Mouse (Mus musculus): ENCODE data around the gene Adra1b. TPM values are rescaled to one million over a fixed set of nuclear protein-coding genes. Genes with fewer than 3 reads are reported as not detected.

Adra1b gene
- polyA plus RNA-seq, 1 experiment = 2.2 TPM

DNA sequence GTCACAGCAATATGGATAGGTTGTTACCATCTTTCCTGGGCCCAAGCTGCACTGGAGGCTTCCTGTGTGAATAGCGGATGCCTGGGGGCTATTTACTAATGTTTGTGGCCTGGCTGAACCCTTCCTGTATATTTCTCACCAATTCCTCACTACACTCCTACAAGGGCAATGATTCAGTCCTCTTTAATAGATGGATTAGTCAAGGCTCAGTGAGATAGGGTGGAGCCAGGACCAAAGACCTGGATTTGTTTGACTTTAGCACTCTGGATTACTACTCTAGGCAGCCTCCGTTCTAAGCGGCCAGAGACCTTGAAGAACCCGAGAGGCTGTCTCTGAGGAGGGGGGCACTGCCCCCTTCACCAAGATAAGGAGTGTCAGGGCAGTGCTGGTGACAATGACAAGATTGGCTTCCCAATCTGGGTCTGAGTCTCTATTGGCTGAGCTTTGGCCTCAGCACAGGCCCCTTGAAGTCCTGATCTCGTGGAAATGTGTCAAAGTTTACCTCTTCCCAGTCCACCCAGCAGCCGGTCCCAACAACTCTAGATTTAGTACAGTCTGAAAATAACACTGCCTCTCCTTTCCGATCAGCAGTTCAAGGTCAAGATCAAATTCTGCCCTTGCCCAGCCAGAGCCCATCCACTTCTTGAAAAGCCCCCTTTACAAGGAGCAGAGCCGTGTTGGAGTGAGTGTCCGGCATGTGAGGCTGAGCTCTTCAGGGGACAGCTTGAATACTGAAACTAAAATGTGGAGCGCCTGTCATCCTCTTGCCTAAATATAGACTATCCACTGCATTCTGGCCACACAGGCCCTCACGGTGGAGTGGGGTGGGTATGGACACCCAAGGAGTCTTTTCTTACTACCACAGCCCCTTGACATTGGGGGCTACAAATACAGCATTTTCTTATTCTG is 80.2 kb downstream of the Adra1b start:
- DNase-seq (ENCODE audit: low read depth) = no peak

DNA sequence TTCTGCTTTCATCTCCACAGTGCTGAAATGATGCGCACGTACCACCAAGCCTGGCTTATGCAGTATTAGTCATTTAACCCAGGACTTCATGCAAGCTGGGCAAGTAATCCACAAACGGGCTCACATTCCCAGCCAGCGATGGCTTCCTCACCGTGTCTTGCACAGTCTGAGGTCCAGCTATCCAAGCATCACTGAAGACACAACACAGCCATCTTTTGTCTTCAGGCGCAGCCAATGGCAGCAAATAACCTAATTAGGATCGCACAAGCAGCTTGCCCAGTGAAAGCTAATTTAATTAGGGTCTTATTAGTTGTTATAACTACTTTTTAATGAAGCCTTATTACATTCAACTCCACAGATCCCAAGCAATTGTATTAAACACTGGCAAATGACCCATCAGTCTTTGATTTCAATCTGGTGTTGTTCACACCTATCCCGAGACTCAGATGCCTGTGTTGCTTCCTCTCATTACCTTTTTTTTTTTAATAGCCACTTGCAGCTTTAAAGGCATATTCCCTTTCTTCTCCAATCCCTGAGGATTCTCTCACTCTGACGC is 83.6 kb downstream of the Adra1b start:
- no peak for DNase-seq (ENCODE audit: low read depth)

DNA sequence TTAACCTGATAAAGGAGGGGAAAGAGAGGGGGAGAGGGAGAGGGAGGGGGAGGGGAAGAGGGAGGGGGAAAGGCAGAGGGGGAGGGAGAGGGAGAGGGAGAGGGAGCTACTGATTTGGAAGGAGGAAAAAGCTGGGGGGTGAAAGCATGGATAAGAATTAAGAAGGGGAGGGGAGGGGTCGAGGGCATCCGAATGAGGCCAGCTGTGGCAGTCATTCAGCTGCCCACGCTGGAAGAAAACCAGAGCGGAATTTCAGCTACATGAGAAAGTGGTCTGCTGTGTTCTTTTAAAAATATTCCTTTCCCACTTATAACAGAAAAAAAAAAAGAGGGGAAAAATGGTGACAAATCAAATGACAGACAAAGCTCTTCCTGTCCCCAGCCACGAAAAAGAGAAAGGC is 88.5 kb downstream of the Adra1b start:
- DNase-seq (ENCODE audit: low read depth) = no peak

DNA sequence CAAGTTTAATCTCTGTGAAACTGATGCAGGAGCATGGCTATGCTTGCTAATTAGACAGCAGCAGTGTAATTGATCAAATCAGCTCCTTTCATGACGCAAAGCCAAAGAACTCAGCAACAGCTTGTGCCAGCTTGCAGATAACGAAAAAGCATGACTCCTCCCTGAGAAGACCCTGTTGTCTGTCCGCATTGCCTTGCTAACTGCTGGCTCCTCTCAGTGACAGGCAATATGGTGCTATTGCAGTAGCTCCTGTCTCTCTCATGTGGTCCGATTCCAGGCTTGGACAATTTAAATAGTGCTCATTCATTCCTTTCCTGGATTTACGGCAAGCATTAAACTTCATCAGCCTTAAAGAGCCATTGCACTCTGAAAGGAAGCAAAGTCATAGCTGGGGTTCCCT is 93.3 kb downstream of the Adra1b start:
- DNase-seq (ENCODE audit: low read depth) = no peak

DNA sequence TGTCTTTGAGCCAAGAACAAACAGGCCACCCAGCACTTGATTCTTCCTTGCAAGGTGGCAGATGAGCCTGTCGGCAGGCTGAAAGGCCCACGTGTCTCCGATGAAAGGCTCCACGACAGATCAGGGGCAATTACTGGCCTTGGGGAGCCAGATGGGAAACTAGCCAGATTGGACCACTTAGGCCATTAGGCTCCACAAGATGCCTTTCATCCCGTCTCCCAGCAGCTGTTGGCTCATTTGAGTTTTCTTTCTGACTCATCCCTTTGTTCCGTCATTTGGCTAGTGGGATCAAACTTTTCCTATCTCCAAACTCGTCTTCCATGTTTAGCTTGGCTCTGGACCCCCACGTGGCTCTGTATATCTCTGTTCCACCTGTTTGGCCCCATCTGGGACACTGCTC is 105.0 kb downstream of the Adra1b start:
- DNase-seq (ENCODE audit: low read depth) = no peak

DNA sequence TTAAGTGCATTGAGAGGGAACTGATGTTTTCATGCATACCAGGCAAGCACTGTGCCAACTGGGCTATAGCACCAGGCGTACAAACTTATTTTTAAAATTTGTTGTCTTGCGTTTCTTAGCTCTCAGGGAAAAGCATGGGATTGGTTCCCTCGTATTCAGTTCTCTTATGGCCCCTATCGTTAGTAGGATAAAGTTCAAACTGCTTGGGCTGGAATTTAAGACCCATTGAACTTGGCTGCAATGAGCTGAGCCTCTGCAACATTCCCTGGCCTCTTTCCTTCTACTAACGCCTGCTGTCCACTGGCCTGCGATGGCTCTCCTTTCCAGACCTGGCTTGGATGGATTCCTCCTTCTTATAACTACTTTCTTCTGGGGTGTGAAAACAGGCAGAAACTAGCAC is 110.6 kb downstream of the Adra1b start:
- no peak for DNase-seq (ENCODE audit: low read depth)

DNA sequence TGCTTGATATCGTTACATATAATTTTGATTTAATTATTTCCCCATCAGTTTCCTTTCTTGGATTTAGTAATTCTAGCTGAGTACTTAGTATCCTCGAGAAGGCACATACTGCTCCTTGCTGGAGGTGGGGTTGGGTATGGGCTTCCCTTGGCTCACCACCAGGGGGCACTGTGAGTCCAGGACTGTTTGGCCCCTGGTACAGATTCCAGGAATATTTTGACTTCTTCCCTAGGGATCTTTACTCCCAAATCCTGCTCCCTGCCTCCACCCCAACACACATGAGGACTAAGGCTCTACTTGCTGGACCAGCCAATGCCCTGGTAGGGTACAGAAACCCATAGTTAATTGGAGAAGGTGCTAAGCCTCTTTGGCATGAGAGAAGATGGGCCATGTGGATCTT is 117.2 kb downstream of the Adra1b start:
- DNase-seq (ENCODE audit: low read depth) = no peak

DNA sequence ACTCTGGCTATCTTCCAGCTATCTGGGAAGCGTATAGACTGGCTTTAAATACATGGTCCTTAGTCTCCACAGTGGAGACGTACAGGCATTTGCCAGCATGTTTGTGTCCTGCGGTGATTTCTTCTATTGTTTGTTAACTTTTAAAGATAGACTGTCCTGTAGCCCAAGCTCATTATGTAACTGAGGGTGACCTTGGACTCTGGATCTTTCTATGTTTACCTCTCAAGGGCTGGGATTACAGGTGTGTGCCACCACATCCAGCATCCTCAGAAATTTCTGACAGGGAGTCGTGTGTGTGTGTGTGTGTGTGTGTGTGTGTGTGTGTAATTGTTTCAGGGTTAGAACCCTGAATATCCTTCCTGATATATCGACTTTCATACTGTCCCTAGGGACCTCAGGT is 117.9 kb downstream of the Adra1b start:
- no peak for DNase-seq (ENCODE audit: low read depth)

DNA sequence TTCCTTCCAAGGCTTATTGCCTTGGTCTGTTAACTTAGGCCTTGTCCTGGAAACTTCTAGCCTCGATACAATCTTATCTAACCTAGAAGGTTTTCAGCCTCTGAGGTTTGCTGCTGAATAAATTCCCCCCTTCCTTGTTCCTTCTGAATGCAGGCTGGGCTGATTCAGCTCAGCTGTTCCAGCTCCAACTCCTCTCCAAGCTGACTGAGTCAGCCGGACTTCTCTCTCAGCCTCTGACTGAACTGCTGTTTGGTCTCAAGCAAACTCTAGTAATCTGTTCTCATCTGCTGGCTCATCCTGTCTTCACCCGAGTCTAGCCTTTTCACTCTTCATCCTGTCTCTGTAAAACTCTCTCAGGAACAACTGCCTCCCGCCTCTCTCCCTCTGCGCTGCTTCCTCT is 121.5 kb downstream of the Adra1b start:
- no peak for DNase-seq (ENCODE audit: low read depth)

DNA sequence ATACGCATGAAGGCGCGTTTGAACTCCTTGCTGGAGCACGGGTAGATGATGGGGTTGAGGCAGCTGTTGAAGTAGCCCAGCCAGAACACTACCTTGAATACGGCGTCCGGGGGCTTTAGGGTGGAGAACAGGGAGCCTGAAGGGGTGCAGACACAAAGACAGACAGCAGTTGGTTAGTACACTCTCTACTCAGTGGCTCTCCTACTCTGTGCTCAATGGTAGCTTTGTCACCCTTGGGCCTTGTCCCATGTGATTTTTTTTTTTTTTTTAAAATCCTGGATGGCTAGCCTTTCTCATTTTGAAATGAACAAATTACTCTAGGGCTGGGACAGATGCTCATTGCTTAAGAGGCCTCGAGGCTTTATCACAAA is 124.7 kb downstream of the Adra1b start:
- DNase-seq (ENCODE audit: low read depth) = no peak

DNA sequence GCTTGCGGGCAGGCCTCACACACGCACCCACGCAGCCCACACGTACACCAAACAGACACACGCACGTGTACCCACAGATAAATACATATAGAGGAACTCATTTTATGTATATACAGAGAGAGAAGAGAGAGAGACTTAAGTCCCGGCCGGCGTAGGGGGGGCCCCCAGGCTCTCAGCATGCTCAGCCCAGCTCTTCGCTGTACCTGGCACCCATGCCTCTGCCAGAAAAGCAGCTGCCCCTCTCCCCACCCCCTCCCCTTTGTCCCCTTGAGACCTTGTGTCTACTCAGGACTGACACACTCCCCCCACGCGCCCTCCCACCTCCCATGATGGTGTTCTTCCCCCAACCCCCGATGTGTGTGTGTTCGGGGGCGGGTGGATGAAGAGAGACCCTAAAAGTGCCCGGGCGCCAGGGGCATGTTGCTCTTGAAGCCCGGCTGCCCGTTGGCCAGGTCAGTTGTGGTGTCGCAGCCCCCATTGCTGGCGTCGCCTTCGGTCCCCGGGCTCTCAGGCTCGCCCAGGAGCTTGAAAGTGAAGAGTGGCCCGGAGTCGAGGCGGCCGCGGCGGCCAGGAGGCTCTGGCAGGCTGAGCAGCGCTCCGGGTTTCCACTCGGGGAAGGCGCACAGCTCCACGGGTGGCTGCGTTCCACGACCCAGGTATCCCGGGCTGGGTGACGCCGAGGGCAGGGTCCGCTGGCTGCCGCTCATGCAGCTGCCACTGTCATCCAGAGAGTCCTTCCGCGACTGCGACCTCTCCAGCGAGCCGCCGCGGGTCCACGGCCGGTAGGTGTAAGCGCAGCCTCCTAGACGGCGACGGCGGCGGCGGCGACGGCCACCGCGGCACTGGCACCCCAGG is 125.3 kb downstream of the Adra1b start:
- no peak for DNase-seq (ENCODE audit: low read depth)

DNA sequence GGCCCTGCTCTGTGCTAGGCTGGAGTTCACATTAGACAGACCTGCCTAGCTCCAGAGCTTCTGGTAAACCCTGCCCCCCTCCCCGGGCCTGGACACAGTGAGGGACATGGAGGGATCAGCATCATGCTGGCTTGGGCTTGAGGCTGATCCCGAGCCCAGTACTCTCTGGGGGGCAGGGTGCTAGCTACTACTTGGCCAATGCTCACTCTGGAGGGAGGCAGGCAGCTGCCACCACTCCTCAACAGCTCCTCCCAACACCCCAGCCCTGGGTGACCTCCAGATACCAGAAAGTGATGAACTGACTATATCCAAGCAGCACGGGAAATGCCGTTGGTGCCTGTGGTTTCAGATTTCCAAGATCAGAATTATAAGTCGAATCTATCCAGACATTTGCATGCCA is 127.3 kb downstream of the Adra1b start:
- DNase-seq (ENCODE audit: low read depth) = no peak

DNA sequence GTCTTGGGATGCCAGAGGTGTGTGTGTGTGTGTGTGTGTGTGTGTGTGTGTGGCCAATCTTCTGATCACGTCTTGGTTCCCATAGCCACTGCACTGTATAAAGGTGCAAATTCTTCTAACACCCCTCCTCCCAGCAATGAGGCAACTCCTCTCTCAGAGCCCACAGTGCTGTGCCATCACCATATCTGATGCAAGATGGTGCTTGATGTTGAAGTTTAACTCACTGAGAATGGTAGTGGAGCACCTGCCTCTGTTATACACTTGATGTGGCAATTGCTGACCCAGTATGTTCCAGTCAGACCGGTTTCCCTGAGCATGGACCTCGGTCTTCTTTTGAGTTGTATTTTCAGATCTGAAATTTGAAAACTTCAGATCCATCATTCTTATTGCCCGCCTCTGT is 130.9 kb downstream of the Adra1b start:
- DNase-seq (ENCODE audit: low read depth) = no peak

DNA sequence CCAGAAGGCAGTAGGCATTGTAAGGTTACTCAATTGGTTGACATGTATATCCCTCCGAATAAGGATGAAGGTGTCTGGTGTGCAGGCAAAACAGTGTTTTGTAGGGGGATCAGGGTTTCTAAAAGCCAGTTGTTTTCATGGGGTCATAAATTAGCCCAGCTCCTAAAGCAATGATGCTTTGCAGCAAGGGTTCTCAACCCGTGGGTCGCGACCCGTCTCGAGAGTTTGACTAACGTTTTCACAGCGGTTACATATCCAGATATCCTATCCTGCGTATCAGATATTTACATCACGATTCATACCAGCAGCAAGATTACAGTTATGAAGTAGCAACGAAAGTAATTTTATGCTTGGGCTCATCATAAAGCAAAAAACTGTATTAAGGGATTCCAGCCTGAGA is 133.3 kb downstream of the Adra1b start:
- no peak for DNase-seq (ENCODE audit: low read depth)

DNA sequence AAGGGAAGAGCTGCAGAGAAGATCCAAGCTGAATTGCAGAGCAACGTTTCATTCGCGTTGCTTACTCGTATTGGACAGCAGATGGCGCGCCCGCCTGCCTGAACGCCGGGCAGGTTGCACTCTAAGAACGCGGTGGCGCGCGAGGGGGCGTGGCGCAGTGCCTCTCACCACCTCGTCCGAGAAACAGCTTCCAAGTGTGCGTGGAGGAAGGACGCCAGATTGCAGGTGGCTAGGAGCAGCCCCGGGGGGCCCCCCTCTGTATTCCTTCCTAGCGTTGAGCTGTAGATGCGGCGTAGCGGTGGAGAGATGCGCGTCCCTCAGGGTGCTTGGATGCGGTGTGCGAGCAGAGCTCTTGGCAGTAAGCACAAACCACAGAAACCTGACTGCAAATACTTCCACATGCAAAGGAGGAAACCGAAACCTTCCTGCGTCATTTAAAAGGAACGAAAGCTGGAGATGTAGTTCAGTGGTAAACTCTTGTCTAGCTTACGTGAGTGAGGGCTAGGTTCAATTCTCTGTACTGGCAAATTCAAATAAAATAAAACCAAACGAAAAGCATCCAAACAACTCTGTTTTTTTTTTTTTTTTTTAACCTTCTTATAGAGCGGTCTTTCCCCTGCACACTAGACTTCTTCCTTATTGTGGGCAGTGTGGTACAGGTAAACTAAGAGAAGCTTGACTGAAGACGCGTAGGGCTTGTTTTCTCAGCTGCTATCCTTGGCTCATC is 133.9 kb downstream of the Adra1b start:
- DNase-seq (ENCODE audit: low read depth) = no peak

DNA sequence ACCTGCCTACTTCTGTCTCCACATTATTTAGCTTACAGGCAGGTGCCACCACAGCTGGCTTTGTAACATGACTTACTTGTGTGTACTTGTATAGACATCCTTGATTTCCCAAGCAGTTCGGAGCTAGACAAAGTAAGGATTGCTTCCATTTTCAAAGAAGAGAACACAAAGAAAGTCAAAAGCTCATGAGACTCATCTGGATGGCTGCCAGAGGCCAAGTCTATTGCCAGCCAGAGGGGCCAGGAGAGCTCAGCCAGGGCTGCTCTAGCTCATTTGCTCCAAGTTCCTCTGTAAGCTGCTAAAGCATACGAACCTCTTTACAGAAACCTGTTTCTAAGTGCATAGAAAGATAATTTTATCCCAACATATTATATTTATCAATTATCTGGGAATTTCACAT is 142.6 kb downstream of the Adra1b start:
- no peak for DNase-seq (ENCODE audit: low read depth)

DNA sequence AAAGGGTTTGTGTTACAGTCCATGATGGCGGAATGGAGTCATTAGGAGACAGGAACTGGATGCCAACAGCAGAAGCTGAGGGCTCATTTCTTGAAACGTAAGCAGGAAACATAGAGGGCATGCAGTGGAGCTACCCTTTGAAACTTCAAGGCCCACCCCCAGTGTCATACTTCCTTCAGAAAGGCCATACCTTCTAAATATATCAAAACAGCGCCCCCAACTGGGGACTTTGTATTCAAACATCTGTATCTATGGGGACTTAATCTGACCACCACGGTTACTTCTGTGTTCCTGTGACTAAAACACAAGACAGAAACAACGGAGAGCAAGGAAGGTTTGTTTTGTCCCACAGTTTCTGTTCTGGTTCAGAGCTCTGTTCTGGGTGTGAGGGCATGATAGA is 145.6 kb downstream of the Adra1b start:
- no peak for DNase-seq (ENCODE audit: low read depth)

DNA sequence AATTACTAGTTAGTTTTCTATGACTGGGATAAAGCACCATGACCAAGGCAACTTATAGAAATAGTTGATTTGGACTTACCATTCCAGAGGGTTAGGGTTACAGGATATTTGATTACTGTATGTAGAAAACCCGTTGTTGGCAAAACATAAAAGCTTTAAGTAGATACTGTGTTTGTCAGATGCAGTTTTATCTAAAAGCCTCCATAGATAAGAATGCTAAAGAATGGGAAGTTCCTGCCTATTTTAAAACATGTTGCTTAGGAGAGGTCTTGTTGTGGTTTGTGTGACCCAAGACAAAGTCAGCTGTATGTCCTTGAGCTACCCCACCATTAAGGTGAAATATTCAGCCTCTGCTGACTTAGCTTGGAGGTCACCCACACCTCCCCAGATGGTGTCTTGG is 146.4 kb downstream of the Adra1b start:
- no peak for DNase-seq (ENCODE audit: low read depth)

DNA sequence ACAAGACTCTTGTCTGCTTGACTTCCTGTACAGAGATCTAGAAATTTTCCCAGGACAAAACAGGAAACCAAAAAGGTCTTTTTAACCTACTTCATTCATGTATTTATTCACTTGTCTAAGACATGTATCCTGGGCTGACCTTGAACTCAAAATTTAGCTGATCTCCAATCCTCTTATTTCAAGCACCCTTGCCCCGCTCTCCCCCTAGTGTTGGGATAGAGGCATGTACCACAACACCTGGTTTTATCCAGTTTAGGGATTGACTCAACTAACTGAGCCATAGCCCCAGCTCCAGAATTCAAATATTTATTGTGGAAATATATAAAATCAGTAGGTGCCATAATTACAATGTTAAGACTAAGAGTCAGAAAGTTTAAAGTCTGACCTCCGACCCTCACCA is 149.5 kb downstream of the Adra1b start:
- no peak for DNase-seq (ENCODE audit: low read depth)

DNA sequence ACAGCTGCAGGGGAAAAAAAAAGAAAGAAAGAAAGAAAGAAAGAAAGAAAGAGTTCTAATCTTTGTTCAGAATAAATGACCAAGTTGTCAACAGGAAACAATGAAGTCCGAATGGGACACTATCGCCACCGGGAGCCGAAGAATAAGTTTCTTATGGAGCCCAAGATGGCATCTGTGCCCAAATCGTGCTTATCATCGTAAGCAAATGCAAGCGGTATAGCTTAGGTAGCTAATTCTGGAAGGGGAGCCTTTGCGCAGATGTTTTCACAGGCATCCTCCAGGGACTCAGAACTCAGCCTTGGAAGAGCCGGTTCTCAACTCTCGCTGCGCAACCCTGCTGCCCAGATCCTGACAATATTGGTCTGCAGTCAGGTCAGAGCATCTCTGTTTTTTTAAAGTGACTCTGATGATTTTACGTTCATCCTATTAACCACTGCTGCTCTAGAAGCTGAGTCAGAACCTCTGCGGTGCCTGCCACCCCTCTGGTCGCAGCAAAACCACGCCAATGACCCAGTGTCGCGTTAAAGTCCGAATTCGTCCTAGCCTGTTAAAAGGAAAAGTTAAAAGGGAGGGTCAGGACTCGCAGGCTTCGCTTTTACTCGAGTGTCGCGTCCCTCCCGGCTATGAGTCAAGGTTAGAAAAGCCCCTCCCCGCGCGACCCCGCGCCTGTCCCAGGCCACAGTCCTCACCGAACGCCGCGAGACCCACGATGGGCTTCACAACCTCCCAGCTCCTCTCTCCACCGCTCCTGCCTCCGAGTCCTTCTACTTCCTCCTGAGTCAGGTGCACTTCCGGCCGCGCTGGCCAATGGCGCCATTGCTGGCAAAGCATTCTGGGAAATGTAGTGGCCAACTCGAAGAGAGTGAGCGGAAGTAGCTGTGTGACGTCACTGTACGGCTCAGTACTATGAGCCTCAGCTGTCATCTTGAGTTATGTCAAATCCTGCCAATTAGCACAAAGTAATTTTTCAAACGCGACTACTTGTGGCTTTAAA is 153.5 kb downstream of the Adra1b start, which contains the start of gene Ttc1:
Gene Ttc1, minus strand, starts transcription at position 776 of the 994 bp plus-strand sequence.
- peak; percentile 86 for DNase-seq (ENCODE audit: low read depth)
